Mouse (Mus musculus) retina, adult 2 months (tissue): ENCODE results near the gene Olfr472.
"Not testable (repeated sequence)": the region's sequence is repeated elsewhere in the genome, so short reads cannot be mapped to it uniquely, and the experiment has no call there.

Experiments
- DNase-seq: peaks from one replicate; pipeline ENCODE4 v3.0.0-alpha.2; 2012; ENCODE audit warnings: low read depth, low spot score

Olfr472 gene

GRCm38 (mm10) chr7:107897602-107898001 is at the start of gene Olfr472:
Gene Olfr472, plus strand, starts transcription at chr7:107897902.
- DNase-seq, result no peak

GRCm38 (mm10) chr7:107930146-107930545 is 32.4 kb downstream of the Olfr472 start, which contains the start of gene Olfr473:
Gene Olfr473, plus strand, starts transcription at chr7:107930446.
- DNase-seq, result no peak

- not testable (repeated sequence) for DNase-seq
Observed at GRCm38 (mm10) chr7:107952539-107952938, 54.8 kb downstream of the Olfr472 start.

GRCm38 (mm10) chr7:107954343-107954742 is 56.6 kb downstream of the Olfr472 start, which contains the start of gene Olfr474:
Gene Olfr474, plus strand, starts transcription at chr7:107954643.
- no peak for DNase-seq
